Mouse (Mus musculus) right cerebral cortex, postnatal 25 days (tissue): ENCODE measurements around the gene Prtn3.

ENCODE experiments used
- DNase-seq: peaks from one replicate; pipeline ENCODE4 v3.0.0; 2022

Gene Prtn3

GRCm38 (mm10) chr10:79929967-79930825 is 55.9 kb downstream of the Prtn3 start:
- DNase-seq: no peak

DNA sequence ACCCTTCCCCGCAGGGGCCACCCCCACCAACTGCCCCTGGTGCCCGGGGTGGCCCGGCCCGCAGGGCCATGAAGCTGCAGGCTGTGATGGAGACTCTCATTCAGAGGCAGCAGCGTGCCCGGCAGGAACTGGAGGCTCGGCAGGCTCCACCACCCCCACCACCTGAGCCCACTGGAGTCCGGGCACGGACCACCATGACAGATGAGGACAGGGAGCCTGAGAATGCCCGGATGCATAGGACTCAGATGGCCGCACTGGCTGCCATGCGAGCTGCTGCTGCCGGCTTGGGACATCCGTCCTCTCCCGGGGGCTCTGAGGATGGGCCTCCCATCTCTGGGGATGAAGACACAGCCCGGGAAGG is 56.5 kb downstream of the Prtn3 start:
- no peak for DNase-seq

DNA sequence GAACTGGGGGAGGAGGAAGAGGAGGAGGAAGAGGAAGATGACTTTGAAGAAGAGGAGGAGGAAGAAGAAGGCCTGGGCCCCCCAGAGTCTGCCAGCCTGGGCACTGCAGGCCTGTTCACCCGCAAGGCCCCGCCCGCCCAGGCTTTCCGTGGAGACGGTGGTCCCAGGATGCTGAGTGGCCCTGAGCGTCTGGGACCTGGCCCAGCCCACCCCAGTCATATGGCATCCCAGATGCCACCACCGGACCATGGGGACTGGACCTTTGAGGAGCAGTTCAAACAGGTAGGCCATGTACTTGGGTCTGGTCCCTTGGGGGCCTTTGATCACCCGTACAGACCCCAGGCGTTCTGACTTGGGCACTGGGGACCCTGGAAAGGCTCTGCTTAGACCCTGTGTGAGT is 57.5 kb downstream of the Prtn3 start:
- no peak for DNase-seq

- DNase-seq: no peak
Observed at GRCm38 (mm10) chr10:79932736-79933135, 58.5 kb downstream of the Prtn3 start.
